Mouse (Mus musculus) adrenal gland, postnatal 4 days (tissue): Measurements from ENCODE around the gene Hist1h3i. TPM values are rescaled to one million over a fixed set of nuclear protein-coding genes. Genes with fewer than 3 reads are reported as not detected.
"Not testable (repeated sequence)": the region's sequence is repeated elsewhere in the genome, so short reads cannot be mapped to it uniquely, and the experiment has no call there.

Source experiments
- DNase-seq, 2 experiments: peaks; one replicate each; pipeline ENCODE4 v3.0.0; 2021 to 2022; ENCODE audit warnings: low spot score in 2 of 2, mixed read lengths in 2 of 2
- long read RNA-seq, 2 experiments: library from polyadenylated mRNA; stranded (forward); transcript quantifications; one replicate each; pipeline ENCODE4 v2.0.0; 2021
- total RNA-seq, 2 experiments: library from RNA; stranded (reverse); gene quantifications; 2 replicates each; pipeline ENCODE4 v1.2.3; 2021

The Hist1h3i gene
- 100 to 1,000 TPM; 511 to 579 TPM for total RNA-seq
- long read RNA-seq, experiment 1: 0 reads
- long read RNA-seq, experiment 2: 0 reads

DNA sequence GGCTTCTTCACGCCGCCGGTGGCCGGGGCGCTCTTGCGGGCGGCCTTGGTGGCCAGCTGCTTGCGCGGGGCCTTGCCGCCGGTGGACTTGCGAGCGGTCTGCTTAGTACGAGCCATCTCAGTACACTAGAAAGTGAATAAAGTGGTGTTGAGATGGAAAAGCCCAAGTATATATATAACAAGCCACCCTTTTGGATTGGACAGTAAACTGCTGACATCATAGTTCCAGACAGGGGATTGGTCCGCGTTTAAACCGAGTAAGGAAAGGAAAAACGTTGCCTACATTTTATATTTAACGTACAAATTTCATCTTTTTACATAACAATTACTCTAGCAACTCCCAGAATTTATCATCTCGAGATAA, at the start of gene Hist1h3i:
Hist1h3i (minus strand) TSS at position 116 of the 363 bp plus-strand sequence.
- peak in 1 of 2 experiments; percentile 21 for DNase-seq

DNA sequence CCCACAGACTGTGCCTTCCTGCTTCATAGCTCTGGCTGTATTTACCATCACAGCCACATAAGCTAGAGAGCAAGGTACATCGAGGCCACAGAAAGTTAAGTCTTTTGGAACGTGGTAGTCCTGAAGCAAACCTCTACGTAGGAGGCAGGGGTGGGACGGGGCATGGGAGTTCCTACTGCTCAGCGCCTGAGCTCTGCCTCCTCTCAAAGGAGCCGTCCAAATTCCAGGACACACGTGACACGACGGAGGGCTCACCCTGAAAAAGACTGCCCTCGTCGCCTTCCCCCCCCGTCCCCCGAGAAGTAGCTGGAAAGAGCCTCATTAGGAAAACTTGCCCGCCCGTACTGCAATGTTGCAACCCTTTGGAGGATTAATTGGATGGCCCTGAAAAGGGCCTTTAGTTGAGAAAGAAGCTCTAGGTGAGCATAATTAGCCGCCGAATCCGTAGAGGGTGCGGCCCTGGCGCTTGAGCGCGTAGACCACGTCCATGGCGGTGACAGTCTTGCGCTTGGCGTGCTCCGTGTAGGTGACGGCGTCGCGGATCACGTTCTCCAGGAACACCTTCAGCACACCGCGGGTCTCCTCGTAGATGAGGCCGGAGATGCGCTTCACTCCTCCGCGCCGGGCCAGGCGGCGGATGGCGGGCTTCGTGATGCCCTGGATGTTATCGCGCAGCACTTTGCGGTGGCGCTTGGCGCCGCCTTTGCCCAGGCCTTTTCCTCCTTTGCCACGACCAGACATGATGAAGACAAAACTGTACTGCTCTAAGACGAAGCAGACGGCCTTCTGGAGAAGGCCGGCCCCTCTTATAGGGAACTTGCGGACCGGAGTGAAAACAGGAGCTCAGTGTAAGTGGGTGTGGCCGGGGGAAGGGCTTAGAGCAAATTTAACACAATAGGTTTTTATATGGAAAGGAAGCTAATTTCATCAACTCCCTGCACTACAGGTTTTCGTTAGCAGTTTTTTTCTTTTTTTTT, 48.5 kb upstream of the Hist1h3i start, which contains the start of gene Hist1h4n:
Hist1h4n (minus strand) TSS at position 779 of the 977 bp plus-strand sequence.
- DNase-seq: not testable (repeated sequence)

DNA sequence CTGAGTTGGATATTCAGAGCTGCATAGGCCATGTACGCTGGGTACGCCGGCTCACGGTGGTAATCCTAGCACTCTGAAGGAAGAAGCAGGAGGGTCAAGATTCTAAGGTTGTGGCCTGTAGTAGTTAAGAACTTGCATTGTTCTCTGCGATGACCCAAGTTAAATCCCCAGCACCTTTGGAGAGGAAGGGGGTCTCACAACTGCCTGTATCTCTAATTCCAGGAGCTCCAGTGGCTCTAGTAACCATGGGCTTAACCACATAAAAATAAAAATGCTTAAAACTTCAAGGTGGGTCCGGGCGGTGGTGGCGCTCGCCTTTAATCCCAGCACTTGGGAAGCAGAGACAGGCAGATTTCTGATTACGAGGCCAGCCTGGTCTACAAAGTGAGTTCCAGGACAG, 47.2 kb upstream of the Hist1h3i start:
- DNase-seq: no peak

DNA sequence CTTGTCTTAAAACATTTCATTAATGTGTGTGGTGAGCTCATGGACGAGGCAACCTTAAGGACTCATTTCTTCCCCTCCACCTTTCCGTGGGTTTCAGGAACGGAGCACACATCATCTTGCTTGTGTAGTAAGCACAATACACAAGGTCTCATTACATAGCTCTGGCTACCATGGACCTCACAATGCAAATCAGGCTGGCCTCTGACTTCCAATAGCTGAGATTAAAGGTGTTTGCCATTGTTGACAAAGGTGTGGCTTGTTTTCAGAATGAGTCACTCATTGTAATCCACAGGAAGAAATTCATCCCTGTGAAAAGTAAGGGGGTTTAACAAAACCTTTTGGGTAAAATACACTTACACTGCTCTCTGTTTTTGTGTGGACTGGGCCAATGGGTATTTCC, 45.3 kb upstream of the Hist1h3i start:
- no peak for DNase-seq

DNA sequence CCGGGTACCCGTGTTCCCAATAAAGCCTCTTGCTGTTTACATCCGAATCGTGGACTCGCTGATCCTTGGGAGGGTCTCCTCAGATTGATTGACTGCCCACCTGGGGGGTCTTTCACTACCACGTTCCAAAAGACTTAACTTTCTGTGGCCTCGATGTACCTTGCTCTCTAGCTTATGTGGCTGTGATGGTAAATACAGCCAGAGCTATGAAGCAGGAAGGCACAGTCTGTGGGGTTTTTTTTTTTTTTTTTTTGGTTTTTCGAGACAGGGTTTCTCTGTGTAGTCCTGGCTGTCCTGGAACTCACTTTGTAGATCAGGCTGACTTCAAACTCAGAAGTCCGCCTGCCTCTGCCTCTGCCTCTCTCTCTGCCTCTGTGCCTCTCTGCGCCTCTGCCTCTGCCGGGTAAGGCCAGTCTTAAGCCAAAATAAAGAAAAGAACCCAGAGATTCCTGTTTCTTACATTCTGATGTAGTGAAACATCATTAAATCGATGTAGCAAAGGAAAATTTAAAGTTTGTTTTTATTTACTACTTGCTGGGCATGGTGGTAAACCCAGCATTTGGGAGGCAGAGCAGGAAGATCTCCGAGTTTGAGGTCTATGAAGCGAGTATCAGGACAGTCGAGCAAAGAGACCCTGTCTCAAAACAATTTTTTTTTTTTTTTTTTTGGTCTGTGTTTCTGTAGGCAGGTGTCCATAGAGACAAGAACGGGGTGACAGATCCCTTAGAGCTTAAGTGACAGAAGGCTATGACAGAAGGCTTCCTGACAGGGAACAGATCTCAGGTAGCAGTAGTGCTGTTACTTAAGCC, 37.1 kb upstream of the Hist1h3i start:
- DNase-seq: not testable (repeated sequence)

DNA sequence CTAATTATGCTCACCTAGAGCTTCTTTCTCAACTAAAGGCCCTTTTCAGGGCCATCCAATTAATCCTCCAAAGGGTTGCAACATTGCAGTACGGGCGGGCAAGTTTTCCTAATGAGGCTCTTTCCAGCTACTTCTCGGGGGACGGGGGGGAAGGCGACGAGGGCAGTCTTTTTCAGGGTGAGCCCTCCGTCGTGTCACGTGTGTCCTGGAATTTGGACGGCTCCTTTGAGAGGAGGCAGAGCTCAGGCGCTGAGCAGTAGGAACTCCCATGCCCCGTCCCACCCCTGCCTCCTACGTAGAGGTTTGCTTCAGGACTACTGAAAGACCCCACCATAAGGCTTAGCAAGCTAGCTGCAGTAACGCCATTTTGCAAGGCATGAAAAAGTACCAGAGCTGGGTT, 28.9 kb upstream of the Hist1h3i start:
- not testable (repeated sequence) for DNase-seq

DNA sequence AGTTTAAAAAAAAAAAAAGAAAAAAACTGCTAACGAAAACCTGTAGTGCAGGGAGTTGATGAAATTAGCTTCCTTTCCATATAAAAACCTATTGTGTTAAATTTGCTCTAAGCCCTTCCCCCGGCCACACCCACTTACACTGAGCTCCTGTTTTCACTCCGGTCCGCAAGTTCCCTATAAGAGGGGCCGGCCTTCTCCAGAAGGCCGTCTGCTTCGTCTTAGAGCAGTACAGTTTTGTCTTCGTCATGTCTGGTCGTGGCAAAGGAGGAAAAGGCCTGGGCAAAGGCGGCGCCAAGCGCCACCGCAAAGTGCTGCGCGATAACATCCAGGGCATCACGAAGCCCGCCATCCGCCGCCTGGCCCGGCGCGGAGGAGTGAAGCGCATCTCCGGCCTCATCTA, 28.4 kb upstream of the Hist1h3i start, which contains the start of gene Hist1h4m:
Hist1h4m (plus strand) TSS at position 208 of the 400 bp plus-strand sequence.
- not testable (repeated sequence) for DNase-seq

DNA sequence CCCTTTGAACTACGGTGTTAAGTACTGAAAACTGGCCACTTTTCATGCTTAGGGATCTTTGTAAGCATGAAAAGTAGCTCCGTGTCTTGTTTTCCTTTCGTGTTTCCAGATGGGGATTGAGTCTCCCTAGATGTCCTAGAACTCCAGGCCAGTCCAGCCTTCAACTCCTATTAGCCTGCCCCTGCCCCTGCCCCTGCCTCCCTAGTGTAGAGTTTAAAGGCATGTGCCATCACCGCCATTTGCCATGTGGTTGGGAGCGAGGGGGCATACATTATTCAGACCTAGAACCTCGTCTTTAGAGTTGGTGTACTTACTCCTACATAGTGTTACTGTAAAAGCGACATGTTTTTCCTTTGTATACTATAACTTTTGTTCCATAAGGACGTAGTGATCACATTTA, 27.9 kb upstream of the Hist1h3i start:
- not testable (repeated sequence) for DNase-seq

DNA sequence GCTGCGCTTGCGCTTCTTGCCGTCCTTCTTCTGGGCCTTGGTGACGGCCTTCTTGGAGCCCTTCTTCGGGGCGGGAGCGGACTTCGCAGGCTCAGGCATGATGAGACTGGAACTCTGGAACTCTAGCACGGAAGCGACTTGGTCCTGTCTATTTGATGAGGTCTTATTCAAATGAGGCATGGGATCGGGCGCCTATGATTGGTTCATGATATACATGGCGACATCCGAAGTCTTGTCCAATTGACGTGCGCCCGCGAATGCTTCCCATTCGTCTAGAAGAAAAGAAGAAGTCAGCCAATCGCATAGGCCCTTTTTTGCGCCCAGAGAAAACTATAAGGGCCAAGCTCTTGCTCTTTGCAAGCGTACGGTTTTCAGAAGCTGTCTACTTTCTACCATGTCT, 26.9 kb upstream of the Hist1h3i start, which contains the start of the genes Hist1h2bq and Hist1h2ao:
Hist1h2bq (minus strand) TSS at position 125 of the 400 bp plus-strand sequence.
Hist1h2ao (plus strand) TSS at position 393 of the 400 bp plus-strand sequence.
- DNase-seq: not testable (repeated sequence)

DNA sequence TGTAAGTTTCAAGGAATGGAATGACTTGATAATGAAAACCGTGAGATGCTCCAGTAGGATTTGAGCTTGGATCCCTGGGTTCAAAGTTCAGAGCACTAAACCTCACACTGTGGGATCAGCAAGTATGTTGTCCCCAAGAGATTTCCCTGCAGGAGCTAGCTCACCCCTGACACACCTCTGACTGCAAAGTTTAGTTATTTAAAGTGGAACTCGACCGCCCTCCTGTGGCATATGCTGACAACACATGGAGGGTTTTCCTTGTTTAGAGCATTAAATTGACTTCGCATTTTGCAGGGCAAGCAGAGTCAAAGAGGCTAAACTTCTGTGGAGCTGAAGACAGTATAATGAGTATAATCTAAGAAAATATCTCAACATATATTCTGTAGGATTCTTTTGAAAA, 19.9 kb upstream of the Hist1h3i start:
- DNase-seq: not testable (repeated sequence)

DNA sequence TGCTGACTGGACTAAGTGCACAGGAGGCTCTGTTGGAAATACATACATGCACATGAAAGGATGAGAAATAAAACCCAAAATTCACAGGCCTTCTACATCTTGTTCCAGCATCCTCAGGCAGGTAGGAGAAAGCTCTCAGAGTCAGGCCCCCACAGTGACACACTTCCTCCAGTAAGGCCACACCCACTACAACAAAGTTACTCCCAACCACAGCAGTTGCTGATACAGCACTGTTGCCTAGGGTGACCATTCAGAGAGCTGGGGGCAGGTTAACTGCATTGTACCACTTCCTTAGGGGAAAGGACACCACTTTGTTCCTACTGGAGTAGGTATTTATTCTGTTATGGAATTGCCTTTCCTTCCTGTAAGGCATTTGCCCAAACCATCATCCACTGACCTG, 14.0 kb upstream of the Hist1h3i start:
- not testable (repeated sequence) for DNase-seq

DNA sequence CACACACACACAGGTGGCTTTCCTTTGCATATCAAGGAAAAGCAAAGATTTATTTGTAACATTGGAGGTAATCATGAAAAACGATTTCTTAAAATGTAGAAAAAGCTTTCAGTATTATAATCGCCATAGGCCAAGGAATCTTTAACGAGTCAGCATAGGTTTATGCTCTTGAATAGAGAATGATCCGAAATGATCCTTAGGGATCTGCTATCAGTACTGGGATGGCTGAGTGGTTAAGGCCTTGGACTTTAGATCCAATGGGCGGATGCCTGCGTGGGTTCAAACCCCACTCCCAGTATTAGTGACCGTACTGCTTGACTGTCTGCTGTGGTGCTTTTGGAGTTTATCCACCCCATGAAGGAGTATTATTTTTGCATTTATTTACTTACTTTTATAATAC, 12.4 kb upstream of the Hist1h3i start:
- DNase-seq: no peak

DNA sequence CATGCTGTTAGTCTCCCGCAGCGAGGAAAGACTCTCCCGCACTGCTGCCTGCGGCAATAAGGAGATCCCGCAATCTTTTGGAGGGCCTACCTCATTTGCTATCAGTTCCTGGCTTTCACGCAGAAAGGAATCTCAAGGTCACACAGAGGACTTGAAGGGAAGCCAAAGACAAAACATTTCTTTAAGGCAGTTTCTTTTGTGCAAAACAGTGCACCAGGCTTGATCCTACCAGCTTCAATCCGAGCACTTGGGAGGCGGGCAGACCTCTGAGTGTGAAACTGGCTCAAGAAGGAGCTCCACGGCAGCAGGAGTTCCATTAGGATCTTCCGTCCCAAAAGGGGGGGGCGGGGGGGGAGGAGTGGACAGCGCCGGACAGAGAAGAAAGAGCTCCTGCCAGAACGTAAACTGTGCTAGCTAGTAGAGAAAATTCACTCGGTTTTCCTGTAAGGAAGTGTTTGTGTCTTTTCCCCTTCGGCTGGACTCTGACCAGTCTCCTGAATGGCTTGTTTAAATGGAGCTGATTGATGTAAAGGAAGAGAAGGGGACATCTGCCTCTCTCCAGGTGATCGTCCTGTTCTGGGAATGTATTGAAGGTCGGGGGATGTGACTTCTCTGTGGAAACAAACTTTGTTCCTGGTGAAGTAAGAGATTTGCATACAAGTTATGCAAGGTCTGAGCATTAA, 7.6 kb upstream of the Hist1h3i start:
- no peak for DNase-seq

DNA sequence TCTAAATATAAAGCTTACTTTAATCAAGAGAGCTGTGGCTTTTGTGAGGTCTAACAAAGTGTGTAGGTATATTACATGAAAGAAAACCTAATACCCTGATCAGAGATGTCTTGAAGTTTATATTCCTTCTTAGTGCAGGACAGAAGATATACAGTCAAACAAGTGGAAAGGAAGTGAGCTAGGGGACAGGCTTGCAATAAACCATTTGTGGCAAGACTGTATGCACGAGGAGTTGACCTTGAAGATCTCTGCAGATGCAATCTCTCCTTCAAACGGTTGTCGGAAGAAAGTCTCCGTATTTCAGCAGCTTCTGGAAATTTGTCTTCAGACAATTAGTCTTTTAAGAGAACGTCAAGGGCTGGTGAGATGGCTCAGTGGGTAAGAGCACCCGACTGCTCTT, 6.8 kb upstream of the Hist1h3i start:
- DNase-seq: no peak

DNA sequence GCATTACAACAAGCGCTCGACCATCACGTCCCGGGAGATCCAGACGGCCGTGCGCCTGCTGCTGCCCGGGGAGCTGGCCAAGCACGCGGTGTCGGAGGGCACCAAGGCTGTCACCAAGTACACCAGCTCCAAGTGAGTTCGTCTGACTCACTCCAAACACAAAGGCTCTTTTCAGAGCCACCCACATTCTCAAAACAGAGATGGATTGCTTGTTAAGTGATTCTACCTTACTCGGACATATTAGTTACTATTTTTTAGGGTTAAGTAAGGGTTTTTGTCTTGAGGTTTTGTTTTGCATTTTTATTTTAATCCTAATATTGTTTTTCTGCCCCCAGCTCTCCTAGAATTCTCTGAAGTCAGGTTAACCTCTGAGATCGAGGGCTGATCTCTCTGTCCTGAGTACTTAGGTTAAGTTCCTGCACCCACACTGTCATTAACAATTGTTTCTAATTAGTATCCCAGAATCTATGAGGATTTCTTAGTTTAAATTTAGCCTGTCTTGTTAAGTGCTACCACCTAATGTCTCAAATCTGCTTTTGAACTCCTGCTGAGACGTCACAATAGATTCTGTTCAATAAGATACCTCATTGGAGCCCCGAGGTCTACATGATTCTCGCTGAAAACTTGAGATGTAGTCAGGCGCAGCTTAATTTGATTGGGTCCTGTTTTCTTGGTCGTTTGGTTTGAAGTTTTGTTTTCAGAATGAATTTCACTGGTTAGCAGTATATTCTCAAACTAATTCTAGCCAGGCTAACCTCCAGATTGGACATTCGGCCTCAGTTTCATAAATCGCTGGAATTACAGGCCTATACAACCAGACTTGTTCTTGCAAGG, 4.8 kb upstream of the Hist1h3i start:
- DNase-seq: no peak

DNA sequence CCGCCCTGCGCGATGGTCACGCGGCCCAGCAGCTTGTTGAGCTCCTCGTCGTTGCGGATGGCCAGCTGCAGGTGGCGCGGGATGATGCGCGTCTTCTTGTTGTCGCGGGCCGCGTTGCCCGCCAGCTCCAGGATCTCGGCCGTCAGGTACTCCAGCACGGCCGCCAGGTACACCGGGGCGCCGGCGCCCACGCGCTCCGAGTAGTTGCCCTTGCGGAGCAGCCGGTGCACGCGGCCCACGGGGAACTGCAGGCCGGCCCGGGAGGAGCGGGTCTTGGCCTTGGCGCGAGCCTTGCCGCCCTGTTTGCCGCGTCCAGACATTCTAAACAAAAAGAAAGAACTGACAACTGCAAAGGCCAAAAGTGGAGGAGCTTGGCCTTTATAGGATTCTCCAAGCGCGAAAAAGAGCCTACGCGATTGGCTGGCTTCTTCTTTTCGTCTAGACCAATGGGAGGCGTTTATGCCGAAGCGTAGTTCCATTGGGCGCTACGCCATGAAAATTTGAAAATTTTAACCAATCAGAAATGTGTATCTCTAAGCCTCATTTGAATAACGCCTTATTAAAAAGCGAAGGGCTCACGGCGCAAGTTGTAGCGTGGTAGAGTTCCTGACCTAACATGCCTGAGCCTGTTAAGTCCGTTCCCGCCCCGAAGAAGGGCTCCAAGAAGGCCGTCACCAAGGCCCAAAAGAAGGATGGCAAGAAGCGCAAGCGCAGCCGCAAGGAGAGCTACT, 3.9 kb upstream of the Hist1h3i start, which contains the start of the genes Hist1h2an and Hist1h2bp:
Hist1h2an (minus strand) TSS at position 320 of the 731 bp plus-strand sequence.
Hist1h2bp (plus strand) TSS at position 563 of the 731 bp plus-strand sequence.
- peak; percentile 33 to 69 for DNase-seq

DNA sequence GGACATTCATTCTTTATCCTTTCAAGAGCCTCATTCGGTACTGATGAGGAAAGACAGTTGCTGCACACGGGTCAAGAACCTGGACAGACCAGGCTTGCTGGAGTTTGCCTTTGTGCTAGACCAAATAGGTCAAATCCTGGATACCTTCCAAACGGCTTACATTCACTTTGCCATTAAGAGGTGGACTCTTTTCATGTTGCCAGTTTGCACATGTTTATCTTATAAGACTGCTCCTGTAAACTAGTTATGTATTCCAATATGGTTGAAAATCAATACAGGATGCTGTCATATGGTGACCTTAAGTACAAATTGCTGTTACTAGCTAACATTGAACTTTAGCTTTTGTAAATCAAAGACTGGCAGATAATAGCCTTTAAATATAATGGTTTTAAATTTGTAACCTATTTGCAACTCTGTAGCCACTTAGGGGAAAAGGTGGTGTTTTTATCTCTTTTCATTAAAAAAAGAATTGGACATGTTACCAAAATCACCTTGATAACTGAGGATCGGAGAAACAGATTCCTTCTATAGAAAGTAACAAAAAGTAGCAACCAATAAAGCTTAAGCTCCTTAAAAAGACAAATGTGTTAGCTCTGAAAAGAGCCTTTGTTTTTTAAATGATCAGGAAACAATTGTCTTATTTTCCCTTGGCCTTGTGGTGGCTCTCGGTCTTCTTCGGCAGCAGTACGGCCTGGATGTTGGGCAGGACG, 3.2 kb upstream of the Hist1h3i start:
- no peak for DNase-seq

DNA sequence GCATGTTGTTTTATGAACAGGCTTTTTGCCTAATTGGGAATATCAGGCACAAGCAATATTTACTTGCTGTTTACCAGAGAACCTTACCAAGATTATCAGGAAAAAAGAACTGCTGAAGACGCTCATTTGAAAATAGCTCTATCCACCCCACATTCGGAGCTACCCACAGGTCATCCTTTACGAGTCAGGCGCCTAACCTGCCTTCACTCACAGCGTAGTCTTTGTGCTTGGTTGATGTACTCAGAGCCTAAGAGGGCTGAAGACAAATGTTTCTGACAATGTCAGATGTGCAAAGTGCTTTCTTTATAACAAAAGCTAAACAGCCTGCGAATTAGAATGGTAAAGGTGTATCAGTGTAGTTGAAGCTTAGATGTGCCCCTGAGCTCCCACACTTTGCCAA, 1.1 kb upstream of the Hist1h3i start:
- DNase-seq: no peak
